Mouse (Mus musculus): ENCODE results near the gene Pkdrej.

DNA sequence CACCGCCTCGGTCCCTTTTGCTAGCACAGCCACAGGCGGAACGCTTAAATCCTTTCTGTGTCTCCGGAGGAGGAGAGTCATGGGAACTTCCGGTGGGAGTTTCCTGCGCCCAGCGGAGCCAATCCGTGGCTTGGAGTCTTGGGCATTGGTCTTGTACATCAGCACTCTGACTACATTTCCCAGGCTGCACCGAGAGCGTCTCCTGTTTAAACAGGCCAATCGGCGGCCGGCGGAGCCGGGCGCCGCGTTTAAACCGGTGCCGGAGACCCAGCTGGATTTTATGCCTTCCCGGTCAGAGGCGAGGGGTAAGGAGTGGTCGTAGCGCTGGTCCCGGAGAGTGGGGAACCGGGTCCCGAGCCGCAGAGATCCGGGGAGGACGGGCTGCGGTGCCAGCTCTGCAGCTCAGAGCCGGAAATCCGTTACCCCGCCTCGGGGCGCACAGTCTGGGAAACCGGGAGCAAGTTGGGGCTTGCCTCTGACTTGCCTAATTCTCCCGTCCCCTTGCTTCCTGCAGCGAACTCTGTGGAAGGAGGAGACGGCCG, 38.0 kb upstream of the Pkdrej start, which contains the start of gene Gtse1:
- TF ChIP-seq CTCF (IDR thresholded peaks at IDR 0.05; ENCODE audit: borderline replicate concordance, insufficient read depth, low read length), result no peak
- peak; percentile 92 for TF ChIP-seq POLR2A (IDR thresholded peaks at IDR 0.05; ENCODE audit: low read depth, low read length)
